Mouse (Mus musculus) thymus, adult 2 months (tissue): ENCODE results near the gene Msantd1.

Experiments used
- CTCF ChIP-seq: fragments of 200-500 bp; IDR thresholded peaks from 2 replicates; pipeline ENCODE4 v1.5.1; 2012; ENCODE audit warnings: mild to moderate bottlenecking, control low read depth, low read length, moderate library complexity, borderline replicate concordance; ENCODE audit not compliant: control insufficient read depth, poor library complexity, insufficient read depth; ENCODE audit errors: extremely low read depth
- POLR2A ChIP-seq: fragments of 200-500 bp; IDR thresholded peaks from 2 replicates; pipeline ENCODE4 v1.6.1; 2012; ENCODE audit warnings: mild to moderate bottlenecking, low read length, control low read depth, moderate library complexity; ENCODE audit not compliant: control insufficient read depth, poor library complexity, insufficient read depth; ENCODE audit errors: extremely low read depth

- TF ChIP-seq POLR2A (no peak), CTCF (no peak)
Measured at GRCm38 (mm10) chr5:34931091-34931490, 23.3 kb downstream of the Msantd1 start.
